Mouse (Mus musculus) embryonic fibroblast, embryonic 13.5 days (primary cell): Measurements from ENCODE around the gene Dnaic1.

ENCODE experiments used
- CTCF ChIP-seq: IDR thresholded peaks from 2 replicates; pipeline ENCODE4 v1.5.1; 2011; ENCODE audit warnings: mild to moderate bottlenecking, control low read depth, low read length, moderate library complexity, borderline replicate concordance; ENCODE audit not compliant: insufficient read depth
- POLR2A ChIP-seq: IDR thresholded peaks from 2 replicates; pipeline ENCODE4 v1.6.1; 2011; ENCODE audit warnings: low read depth, mild to moderate bottlenecking, control low read depth, low read length, moderate library complexity

DNA sequence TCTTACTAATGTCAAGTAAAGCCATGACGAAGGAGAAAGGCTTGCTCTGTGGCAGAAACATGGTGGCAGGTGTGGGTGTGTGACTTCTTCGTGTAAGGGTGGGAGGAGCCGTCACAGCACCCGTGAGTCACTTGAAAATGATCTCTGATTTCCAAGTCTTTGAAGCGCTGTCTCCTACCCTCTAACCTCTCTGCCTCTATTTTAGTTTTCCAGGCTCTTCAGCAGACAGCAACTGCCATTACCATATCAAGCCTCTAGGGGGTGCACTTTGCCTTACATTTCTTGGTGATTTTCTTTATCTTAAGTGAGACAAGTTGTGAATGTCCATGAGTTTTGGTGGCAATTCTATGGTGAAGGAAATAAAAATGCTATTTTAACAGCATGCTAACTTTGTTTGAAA is 46.8 kb upstream of the Dnaic1 start:
- no peak for TF ChIP-seq CTCF
- no peak for TF ChIP-seq POLR2A
